Mouse (Mus musculus): ENCODE measurements around the gene Syt16. TPM values are rescaled to one million over a fixed set of nuclear protein-coding genes. Genes with fewer than 3 reads are reported as not detected.

Syt16 gene
- polyA plus RNA-seq, 1 experiment = not detected

GRCm38 (mm10) chr12:74013739-74014138 is 16.3 kb downstream of the Syt16 start:
- H3K27me3 ChIP-seq (ENCODE audit: control insufficient read depth, insufficient read depth, insufficient read length) = no peaks in the 10 kb centered on the region
- no peak overlapping the region for H3K4me3 ChIP-seq
- H3K36me3 ChIP-seq (ENCODE audit: control insufficient read depth, insufficient read depth) = no peaks in the 10 kb centered on the region
- no peak for TF ChIP-seq TCF12 (IDR thresholded peaks at IDR 0.05; ENCODE audit: insufficient read depth, poor library complexity, severe bottlenecking)
- no peak for TF ChIP-seq MYOD1 (IDR thresholded peaks at IDR 0.05; ENCODE audit: control insufficient read depth in 1 of 3, insufficient read length in 2 of 3, low read depth in 2 of 3)
- TF ChIP-seq MYOG (IDR thresholded peaks at IDR 0.05; ENCODE audit: control insufficient read depth in 1 of 3, insufficient read depth in 1 of 3, insufficient read length in 2 of 3, low read depth in 2 of 3) = no peak
- TF ChIP-seq CEBPB (IDR thresholded peaks at IDR 0.05; ENCODE audit: insufficient read depth, poor library complexity, severe bottlenecking) = no peak
- TF ChIP-seq REST (IDR thresholded peaks at IDR 0.05; ENCODE audit: insufficient read depth, insufficient read length) = no peak
- TF ChIP-seq SRF (IDR thresholded peaks at IDR 0.05; ENCODE audit: control insufficient read depth, insufficient read length, low read depth) = no peak
- TF ChIP-seq USF1 (IDR thresholded peaks at IDR 0.05; ENCODE audit: low read depth) = no peak
- no peak for TF ChIP-seq E2F4 (IDR thresholded peaks at IDR 0.05; ENCODE audit: insufficient read depth)
- TF ChIP-seq MAX (IDR thresholded peaks at IDR 0.05; ENCODE audit: low read depth) = no peak
- H3ac ChIP-seq (ENCODE audit: control insufficient read depth, insufficient read length) = no peak overlapping the region
- H3K4me2 ChIP-seq (ENCODE audit: low read depth) = peak overlapping the region; percentile 80
- H3K79me2 ChIP-seq (ENCODE audit: control insufficient read depth, insufficient read depth) = no peaks in the 10 kb centered on the region

GRCm38 (mm10) chr12:74014739-74015270 is 17.3 kb downstream of the Syt16 start:
- Histone ChIP-seq H3K79me2 (ENCODE audit: control insufficient read depth, insufficient read depth) (no peaks in the 10 kb centered on the region), H3K4me2 (ENCODE audit: low read depth) (no peak overlapping the region), H3K4me3 (no peak overlapping the region), H3ac (ENCODE audit: control insufficient read depth, insufficient read length) (no peak overlapping the region), H3K27me3 (ENCODE audit: control insufficient read depth, insufficient read depth, insufficient read length) (no peaks in the 10 kb centered on the region), H3K36me3 (ENCODE audit: control insufficient read depth, insufficient read depth) (no peaks in the 10 kb centered on the region)
- TF ChIP-seq CEBPB (IDR thresholded peaks at IDR 0.05; ENCODE audit: insufficient read depth, poor library complexity, severe bottlenecking) (no peak), MYOG (IDR thresholded peaks at IDR 0.05; ENCODE audit: control insufficient read depth in 1 of 3, insufficient read depth in 1 of 3, insufficient read length in 2 of 3, low read depth in 2 of 3) (no peak), TCF12 (IDR thresholded peaks at IDR 0.05; ENCODE audit: insufficient read depth, poor library complexity, severe bottlenecking) (no peak), POLR2A (IDR thresholded peaks at IDR 0.05; ENCODE audit: insufficient read length, low read depth) (no peak), SRF (IDR thresholded peaks at IDR 0.05; ENCODE audit: control insufficient read depth, insufficient read length, low read depth) (no peak), MAX (IDR thresholded peaks at IDR 0.05; ENCODE audit: low read depth) (no peak), E2F4 (IDR thresholded peaks at IDR 0.05; ENCODE audit: insufficient read depth) (no peak)

GRCm38 (mm10) chr12:74015491-74015890 is 18.0 kb downstream of the Syt16 start:
- Histone ChIP-seq H3K79me2 (ENCODE audit: control insufficient read depth, insufficient read depth) (no peaks in the 10 kb centered on the region), H3K27me3 (ENCODE audit: control insufficient read depth, insufficient read depth, insufficient read length) (no peaks in the 10 kb centered on the region), H3ac (ENCODE audit: control insufficient read depth, insufficient read length) (no peak overlapping the region), H3K4me2 (ENCODE audit: low read depth) (no peak overlapping the region), H3K4me3 (no peak overlapping the region), H3K36me3 (ENCODE audit: control insufficient read depth, insufficient read depth) (no peaks in the 10 kb centered on the region)
- TF ChIP-seq TCF3 (IDR thresholded peaks at IDR 0.05; ENCODE audit: insufficient read length, low read depth) (no peak), MYOD1 (IDR thresholded peaks at IDR 0.05; ENCODE audit: control insufficient read depth in 1 of 3, insufficient read length in 2 of 3, low read depth in 2 of 3) (no peak), POLR2AphosphoS2 (IDR thresholded peaks at IDR 0.05; ENCODE audit: insufficient read length, low read depth) (no peak), SRF (IDR thresholded peaks at IDR 0.05; ENCODE audit: control insufficient read depth, insufficient read length, low read depth) (no peak), MAX (IDR thresholded peaks at IDR 0.05; ENCODE audit: low read depth) (no peak), USF1 (IDR thresholded peaks at IDR 0.05; ENCODE audit: low read depth) (no peak), E2F4 (IDR thresholded peaks at IDR 0.05; ENCODE audit: insufficient read depth) (no peak), POLR2A (IDR thresholded peaks at IDR 0.05; ENCODE audit: insufficient read length, low read depth) (no peak), REST (IDR thresholded peaks at IDR 0.05; ENCODE audit: insufficient read depth, insufficient read length) (no peak), CEBPB (IDR thresholded peaks at IDR 0.05; ENCODE audit: insufficient read depth, poor library complexity, severe bottlenecking) (no peak), TCF12 (IDR thresholded peaks at IDR 0.05; ENCODE audit: insufficient read depth, poor library complexity, severe bottlenecking) (no peak), MYOG (IDR thresholded peaks at IDR 0.05; ENCODE audit: control insufficient read depth in 1 of 3, insufficient read depth in 1 of 3, insufficient read length in 2 of 3, low read depth in 2 of 3) (no peak)

DNA sequence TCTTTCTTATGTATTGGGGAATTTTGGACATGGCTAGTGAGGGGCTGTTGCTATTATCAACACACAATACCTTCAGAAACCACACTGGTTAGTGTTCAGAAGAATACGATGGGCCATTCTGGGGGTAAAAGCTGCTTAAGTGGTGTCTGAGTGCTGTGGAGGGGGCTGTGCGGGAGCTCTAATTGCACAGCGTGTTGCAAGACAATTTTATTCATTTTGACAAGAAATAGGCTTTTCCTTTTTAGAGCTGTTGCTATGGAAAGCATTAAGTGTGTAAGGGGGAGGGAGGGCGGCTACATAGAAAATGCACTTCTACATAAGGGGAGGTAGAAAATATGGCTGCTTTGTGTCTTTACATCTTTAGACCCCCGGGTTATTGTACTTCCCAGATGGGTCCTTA is 25.8 kb downstream of the Syt16 start:
- H3K27me3 ChIP-seq (ENCODE audit: control insufficient read depth, insufficient read depth, insufficient read length) = peaks cover 10% of the 10 kb centered on the region
- H3K4me2 ChIP-seq (ENCODE audit: low read depth) = no peak overlapping the region
- TF ChIP-seq USF1 (IDR thresholded peaks at IDR 0.05; ENCODE audit: low read depth) (no peak), MYOG (IDR thresholded peaks at IDR 0.05; ENCODE audit: control insufficient read depth in 1 of 3, insufficient read depth in 1 of 3, insufficient read length in 2 of 3, low read depth in 2 of 3) (no peak)
- H3K4me3 ChIP-seq = no peak overlapping the region
- no peaks in the 10 kb centered on the region for H3K36me3 ChIP-seq (ENCODE audit: control insufficient read depth, insufficient read depth)
- H3ac ChIP-seq (ENCODE audit: control insufficient read depth, insufficient read length) = no peak overlapping the region
- no peaks in the 10 kb centered on the region for H3K79me2 ChIP-seq (ENCODE audit: control insufficient read depth, insufficient read depth)

DNA sequence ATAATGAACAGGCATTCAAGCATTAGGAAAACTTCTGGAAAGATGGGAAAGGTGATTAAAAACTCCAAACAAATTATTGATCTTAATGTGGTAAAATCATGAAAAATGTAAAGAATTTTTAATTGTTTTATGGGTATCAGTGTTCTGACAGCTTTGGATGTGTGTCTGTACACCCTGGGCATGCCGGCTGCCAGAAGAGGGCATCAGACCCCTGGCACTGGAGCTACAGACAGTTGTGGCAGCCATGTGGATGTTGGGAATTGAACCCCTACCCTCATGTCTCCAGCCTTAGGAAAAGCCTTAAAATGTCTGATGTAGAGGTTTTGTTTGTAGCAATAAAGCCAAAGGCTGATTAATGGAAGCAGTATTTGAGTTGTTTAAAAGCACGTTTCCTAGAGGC is 27.5 kb downstream of the Syt16 start:
- Histone ChIP-seq H3ac (ENCODE audit: control insufficient read depth, insufficient read length) (no peak overlapping the region), H3K4me3 (no peak overlapping the region), H3K27me3 (ENCODE audit: control insufficient read depth, insufficient read depth, insufficient read length) (peaks cover 10% of the 10 kb centered on the region), H3K4me2 (ENCODE audit: low read depth) (no peak overlapping the region), H3K36me3 (ENCODE audit: control insufficient read depth, insufficient read depth) (no peaks in the 10 kb centered on the region), H3K79me2 (ENCODE audit: control insufficient read depth, insufficient read depth) (no peaks in the 10 kb centered on the region)
- TF ChIP-seq REST (IDR thresholded peaks at IDR 0.05; ENCODE audit: insufficient read depth, insufficient read length) (no peak), MAX (IDR thresholded peaks at IDR 0.05; ENCODE audit: low read depth) (no peak), CEBPB (IDR thresholded peaks at IDR 0.05; ENCODE audit: insufficient read depth, poor library complexity, severe bottlenecking) (no peak), MYOG (IDR thresholded peaks at IDR 0.05; ENCODE audit: control insufficient read depth in 1 of 3, insufficient read depth in 1 of 3, insufficient read length in 2 of 3, low read depth in 2 of 3) (no peak), USF1 (IDR thresholded peaks at IDR 0.05; ENCODE audit: low read depth) (no peak), TCF12 (IDR thresholded peaks at IDR 0.05; ENCODE audit: insufficient read depth, poor library complexity, severe bottlenecking) (no peak), POLR2AphosphoS2 (IDR thresholded peaks at IDR 0.05; ENCODE audit: insufficient read length, low read depth) (no peak), POLR2A (IDR thresholded peaks at IDR 0.05; ENCODE audit: insufficient read length, low read depth) (no peak), MYOD1 (IDR thresholded peaks at IDR 0.05; ENCODE audit: control insufficient read depth in 1 of 3, insufficient read length in 2 of 3, low read depth in 2 of 3) (no peak), SRF (IDR thresholded peaks at IDR 0.05; ENCODE audit: control insufficient read depth, insufficient read length, low read depth) (no peak), TCF3 (IDR thresholded peaks at IDR 0.05; ENCODE audit: insufficient read length, low read depth) (no peak), E2F4 (IDR thresholded peaks at IDR 0.05; ENCODE audit: insufficient read depth) (no peak)
